Mouse (Mus musculus): ENCODE measurements around the gene D630023F18Rik.

D630023F18Rik gene

GRCm38 (mm10) chr1:65109756-65110435 lies 13.1 kb downstream of the D630023F18Rik start:
- DNase-seq: no peak

GRCm38 (mm10) chr1:65109196-65109595 lies 13.8 kb downstream of the D630023F18Rik start:
- DNase-seq: no peak

GRCm38 (mm10) chr1:65107654-65108279 lies 15.2 kb downstream of the D630023F18Rik start:
- no peak for DNase-seq

- no peak for DNase-seq
Observed at GRCm38 (mm10) chr1:65103273-65103672, 19.7 kb downstream of the D630023F18Rik start, which contains the start of gene Cryga. Gene Cryga, minus strand, starts transcription at chr1:65103373.

GRCm38 (mm10) chr1:65096953-65097352 lies 26.1 kb downstream of the D630023F18Rik start:
- no peak for DNase-seq

- DNase-seq: no peak
Observed at GRCm38 (mm10) chr1:65091566-65091965, 31.4 kb downstream of the D630023F18Rik start.

- no peak for DNase-seq
Observed at GRCm38 (mm10) chr1:65090370-65090769, 32.6 kb downstream of the D630023F18Rik start.

GRCm38 (mm10) chr1:65088567-65089356 lies 34.3 kb downstream of the D630023F18Rik start:
- DNase-seq: no peak

GRCm38 (mm10) chr1:65082188-65082587 lies 40.8 kb downstream of the D630023F18Rik start, which contains the start of gene Crygb:
Gene Crygb, minus strand, starts transcription at chr1:65082288.
- DNase-seq: no peak

- DNase-seq: no peak
Observed at GRCm38 (mm10) chr1:65075607-65076006, 47.4 kb downstream of the D630023F18Rik start.

- DNase-seq: no peak
Observed at GRCm38 (mm10) chr1:65073589-65073988, 49.4 kb downstream of the D630023F18Rik start, which contains the start of gene Crygc. Gene Crygc, minus strand, starts transcription at chr1:65073689.

- no peak for DNase-seq
Observed at GRCm38 (mm10) chr1:65067842-65068241, 55.2 kb downstream of the D630023F18Rik start.

- DNase-seq: no peak
Observed at GRCm38 (mm10) chr1:65064201-65064600, 58.8 kb downstream of the D630023F18Rik start.

- no peak for DNase-seq
Observed at GRCm38 (mm10) chr1:65063352-65063751, 59.7 kb downstream of the D630023F18Rik start, which contains the start of gene Crygd. Gene Crygd, minus strand, starts transcription at chr1:65063452.

Data from B cell, adult 2 months (primary cell).